Comparison of ENCODE assay signal across 8 mouse cellular contexts in genomic region chr11:88583866-88584265, GRCm38 (mm10).
A peak's percentile ranks its signal among the peaks of the same experiment; 100 is the strongest.
DNase-seq lines count a peak whose midpoint lies in the region; ATAC-seq lines count a peak whose summit lies in the region.

No protein-coding gene starts in this region.

- no peaks in the 10 kb centered on the region for H3K9me3 ChIP-seq in heart, embryonic 14.5 days (ENCODE audit: control insufficient read depth, low read length)
- H3K9me3 ChIP-seq in forebrain, embryonic 16.5 days (ENCODE audit: control insufficient read depth, low read length), result no peaks in the 10 kb centered on the region
- no peaks in the 10 kb centered on the region for H3K9me3 ChIP-seq in midbrain, embryonic 12.5 days

- no peak for ATAC-seq in heart, embryonic 14.5 days (ENCODE audit: insufficient number of reproducible peaks, insufficient read depth, low FRiP score, low read depth)
- no peak for ATAC-seq in forebrain, embryonic 16.5 days
- no peak for ATAC-seq in midbrain, embryonic 12.5 days (ENCODE audit: low FRiP score, low read depth)
- no peak for ATAC-seq in inflammation-experienced regulatory T-cells, adult 6 months

- no peak overlapping the region for H3K4me3 ChIP-seq in heart, embryonic 14.5 days (ENCODE audit: control insufficient read depth in 1 of 2, insufficient read depth in 1 of 2, low read depth in 1 of 2, low read length in 2 of 2)
- no peak overlapping the region for H3K4me3 ChIP-seq in forebrain, embryonic 16.5 days (replicated peaks; ENCODE audit: low read length)
- no peak overlapping the region for H3K4me3 ChIP-seq in midbrain, embryonic 12.5 days

- peaks cover 9% of the 10 kb centered on the region for H3K36me3 ChIP-seq in heart, embryonic 14.5 days (ENCODE audit: control insufficient read depth, insufficient read depth, low read length)
- no peaks in the 10 kb centered on the region for H3K36me3 ChIP-seq in forebrain, embryonic 16.5 days (ENCODE audit: control insufficient read depth, insufficient read depth)
- peaks cover 6% of the 10 kb centered on the region; the same call in 1 of the 2 replicates for H3K36me3 ChIP-seq in midbrain, embryonic 12.5 days

- H3K4me1 ChIP-seq in heart, embryonic 14.5 days (ENCODE audit: control insufficient read depth in 2 of 2, insufficient read depth in 2 of 2, low read length in 2 of 2), result peaks cover 42 to 72% of the 10 kb centered on the region in 2 experiments
- peaks cover 78% of the 10 kb centered on the region for H3K4me1 ChIP-seq in forebrain, embryonic 16.5 days (replicated peaks; ENCODE audit: control insufficient read depth, insufficient read depth, low read length)
- H3K4me1 ChIP-seq in midbrain, embryonic 12.5 days, result peaks cover 96% of the 10 kb centered on the region

- peak overlapping the region; percentile 41; the same call in 1 of the 2 replicates for H3K4me2 ChIP-seq in heart, embryonic 14.5 days (ENCODE audit: low read length)
- no peak overlapping the region for H3K4me2 ChIP-seq in forebrain, embryonic 16.5 days (ENCODE audit: low read length)
- peak overlapping the region; percentile 44 for H3K4me2 ChIP-seq in midbrain, embryonic 12.5 days (replicated peaks)

- WGBS in heart, embryonic 14.5 days, result 15% methylated on average over 6 of the region's 6 CpGs
- 2% methylated on average over 6 of the region's 6 CpGs for WGBS in forebrain, embryonic 16.5 days
- 3% methylated on average over 6 of the region's 6 CpGs for WGBS in midbrain, embryonic 12.5 days

- DNase-seq in heart, postnatal 14 days, result no peak
- peak; percentile 48 for DNase-seq in Muller cell, postnatal 12 days (ENCODE audit: inconsistent ontology term)
- no peak for DNase-seq in layer of hippocampus, adult 9-11 months
- DNase-seq in layer of hippocampus, postnatal 25 days (ENCODE audit: extremely low spot score in 1 of 2, low spot score in 1 of 2), result no peak

- intact Hi-C loops in heart, postnatal 14 days (cut with DNase I), result no loop called here

- peak overlapping the region; percentile 49; the same call in 1 of the 2 replicates for H3K9ac ChIP-seq in heart, embryonic 14.5 days (ENCODE audit: low read length)
- H3K9ac ChIP-seq in forebrain, embryonic 16.5 days (replicated peaks; ENCODE audit: low read depth, low read length), result no peak overlapping the region
- peak overlapping the region; percentile 51 for H3K9ac ChIP-seq in midbrain, embryonic 12.5 days (replicated peaks)

- peak overlapping the region; percentile 46 to 87 for H3K27ac ChIP-seq in heart, embryonic 14.5 days (replicated peaks in 1 of 2; ENCODE audit: control insufficient read depth in 1 of 2, insufficient read depth in 1 of 2, low read depth in 2 of 2, low read length in 2 of 2)
- peak overlapping the region; percentile 83 for H3K27ac ChIP-seq in forebrain, embryonic 16.5 days (ENCODE audit: low read length)
- H3K27ac ChIP-seq in midbrain, embryonic 12.5 days (replicated peaks), result peak overlapping the region; percentile 95

- H3K27me3 ChIP-seq in heart, embryonic 14.5 days (ENCODE audit: control insufficient read depth, insufficient read depth, low read length), result no peaks in the 10 kb centered on the region
- no peaks in the 10 kb centered on the region for H3K27me3 ChIP-seq in forebrain, embryonic 16.5 days (replicated peaks; ENCODE audit: control insufficient read depth, insufficient read depth, low read length)
- no peaks in the 10 kb centered on the region for H3K27me3 ChIP-seq in midbrain, embryonic 12.5 days
